Mouse (Mus musculus): ENCODE measurements around the gene 1600014C23Rik. TPM values are rescaled to one million over a fixed set of nuclear protein-coding genes. Genes with fewer than 3 reads are reported as not detected.

Gene 1600014C23Rik
- total RNA-seq, 1 experiment from 2014 or later: not detected

DNA sequence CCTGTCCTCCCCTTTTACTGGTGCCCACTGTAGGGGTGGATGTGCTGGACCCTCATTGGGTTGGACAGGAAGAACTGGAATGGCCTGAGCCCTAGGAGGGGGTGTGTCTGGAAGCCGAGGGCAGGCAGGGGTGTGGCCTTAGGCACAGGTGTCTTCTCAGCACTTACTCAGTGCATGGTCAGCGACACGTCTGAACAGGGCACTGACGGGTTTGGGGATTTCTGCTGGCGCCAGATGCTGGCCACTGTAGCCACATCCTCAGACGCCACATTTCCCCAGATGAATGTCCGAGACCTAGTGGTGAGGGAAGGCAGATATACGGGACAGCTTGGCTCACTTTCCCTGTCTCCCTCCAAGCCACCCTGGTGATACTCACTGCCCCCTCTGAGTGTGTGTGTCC, 18.4 kb upstream of the 1600014C23Rik start:
- no peak for DNase-seq

GRCm38 (mm10) chr17:45751359-45751758, 17.7 kb upstream of the 1600014C23Rik start:
- no peak for DNase-seq

GRCm38 (mm10) chr17:45749100-45749499, 15.5 kb upstream of the 1600014C23Rik start:
- no peak for DNase-seq

GRCm38 (mm10) chr17:45747858-45748785, 14.5 kb upstream of the 1600014C23Rik start:
- DNase-seq: peak; percentile 74

DNA sequence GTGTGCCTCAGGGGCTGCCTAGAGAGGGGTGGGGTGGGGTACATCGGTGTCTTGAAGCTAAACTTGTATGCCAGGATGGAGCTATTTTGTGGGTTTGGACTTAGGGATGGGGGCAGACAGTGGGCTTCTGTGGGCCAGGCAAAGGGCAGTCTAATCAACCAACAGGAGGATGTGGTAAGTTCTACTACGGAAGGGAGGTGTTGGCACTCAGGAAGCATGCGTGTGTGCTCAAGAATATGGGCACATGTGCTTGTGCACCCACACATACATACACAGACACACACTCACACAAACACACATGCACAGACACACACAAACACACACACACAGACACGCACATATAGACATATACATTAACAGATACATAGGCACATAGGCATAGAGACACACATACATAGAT, 13.6 kb upstream of the 1600014C23Rik start:
- no peak for DNase-seq

DNA sequence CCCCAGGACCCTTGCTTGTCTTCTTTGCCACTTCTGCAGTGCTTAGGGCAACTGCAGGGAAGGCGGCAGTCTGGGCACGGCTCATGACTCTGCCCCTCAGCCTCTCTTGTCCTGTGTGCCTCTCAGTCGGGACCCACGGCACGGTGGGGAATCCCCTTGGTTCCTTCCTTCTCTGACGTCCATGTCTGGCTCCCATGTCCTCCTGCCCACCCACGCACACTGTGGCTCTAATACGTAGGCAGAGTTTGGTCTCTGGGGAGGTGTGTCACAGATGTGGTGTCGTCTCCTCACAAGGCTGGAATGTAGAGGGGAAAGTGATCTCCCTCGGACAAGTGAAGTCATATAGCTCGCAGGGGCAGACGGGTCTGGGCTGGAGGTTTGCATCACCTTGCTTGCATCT, 13.1 kb upstream of the 1600014C23Rik start:
- DNase-seq: no peak

DNA sequence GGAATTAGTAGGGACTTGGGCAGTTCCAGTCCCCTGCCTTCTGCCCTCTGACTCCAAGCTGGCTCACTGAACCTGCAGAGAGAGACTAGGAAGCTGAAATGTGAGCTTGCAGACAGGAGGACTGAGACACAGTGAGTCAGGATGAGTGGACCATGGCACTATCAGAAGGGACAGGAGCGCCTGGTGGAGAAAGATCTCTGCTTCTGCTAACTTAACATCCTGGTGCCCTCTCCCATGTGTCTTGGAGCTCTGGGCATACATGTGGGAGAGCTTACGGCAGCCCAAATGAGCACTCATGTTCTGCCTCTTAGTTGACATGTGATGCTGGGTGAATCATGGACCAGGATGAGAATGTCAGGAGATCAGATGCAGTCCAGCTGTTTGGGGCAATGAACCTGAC, 12.0 kb upstream of the 1600014C23Rik start:
- DNase-seq: no peak

DNA sequence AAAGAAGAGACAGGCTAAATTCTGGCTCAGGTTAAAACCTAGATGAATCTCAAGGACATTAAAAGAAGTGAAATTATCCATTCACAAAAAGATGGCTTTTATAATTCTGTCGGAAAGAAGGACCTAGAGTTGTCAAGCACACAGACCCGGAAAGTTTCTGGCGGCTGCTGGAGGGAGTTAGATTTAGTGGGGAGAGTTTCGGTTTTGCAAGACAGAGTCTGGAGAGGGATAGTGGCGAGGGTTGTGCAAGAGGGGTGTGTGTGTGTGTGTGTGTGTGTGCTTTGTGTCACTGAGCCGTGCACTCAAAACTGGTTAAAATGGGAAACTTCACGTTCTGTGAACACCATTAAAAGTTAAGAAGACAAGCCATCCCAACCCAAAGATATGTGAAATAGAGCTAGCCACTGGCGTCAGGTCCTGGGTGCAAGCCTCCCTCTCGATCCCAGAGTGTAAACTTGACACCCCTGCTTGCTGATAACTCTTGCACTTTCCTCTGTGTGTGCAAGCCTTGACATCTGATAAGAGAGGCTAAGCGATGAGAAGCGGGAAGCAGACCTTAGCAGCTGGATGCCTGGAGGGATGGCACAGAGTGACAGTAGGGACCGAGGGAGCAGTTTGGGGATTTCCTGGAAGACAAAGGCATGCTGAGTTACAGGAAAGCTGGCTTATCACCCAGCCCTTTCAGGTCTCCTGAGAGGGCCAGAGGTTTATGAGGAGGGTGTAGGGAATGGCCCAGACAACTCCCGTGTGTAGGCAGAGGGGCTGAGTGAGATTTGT, 8.9 kb upstream of the 1600014C23Rik start:
- DNase-seq: no peak

DNA sequence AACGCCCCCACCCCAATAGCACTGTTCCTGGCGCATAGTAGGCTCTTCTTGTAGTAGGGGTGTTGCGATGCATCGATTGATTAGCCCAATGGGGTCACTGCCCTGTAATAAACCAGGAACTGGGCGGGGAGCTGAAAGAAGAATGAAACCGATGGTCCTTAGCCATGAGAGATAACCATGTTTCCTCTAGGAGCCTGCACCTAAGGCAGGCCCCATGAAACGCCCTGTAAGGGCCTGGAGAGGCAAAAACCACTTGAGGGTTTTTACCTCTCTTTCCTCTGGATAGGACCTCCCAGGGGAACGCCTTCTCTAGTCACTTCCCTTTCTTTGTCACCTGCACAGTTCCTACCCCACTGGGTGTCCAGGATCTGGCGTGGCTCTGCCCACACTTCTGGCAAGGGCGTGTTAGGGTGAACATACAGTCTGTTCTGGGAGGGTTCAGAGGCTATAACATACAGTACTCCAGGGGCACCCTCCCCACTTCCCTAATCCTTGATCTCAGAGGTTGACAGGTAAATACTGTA, 3.5 kb upstream of the 1600014C23Rik start:
- no peak for DNase-seq

DNA sequence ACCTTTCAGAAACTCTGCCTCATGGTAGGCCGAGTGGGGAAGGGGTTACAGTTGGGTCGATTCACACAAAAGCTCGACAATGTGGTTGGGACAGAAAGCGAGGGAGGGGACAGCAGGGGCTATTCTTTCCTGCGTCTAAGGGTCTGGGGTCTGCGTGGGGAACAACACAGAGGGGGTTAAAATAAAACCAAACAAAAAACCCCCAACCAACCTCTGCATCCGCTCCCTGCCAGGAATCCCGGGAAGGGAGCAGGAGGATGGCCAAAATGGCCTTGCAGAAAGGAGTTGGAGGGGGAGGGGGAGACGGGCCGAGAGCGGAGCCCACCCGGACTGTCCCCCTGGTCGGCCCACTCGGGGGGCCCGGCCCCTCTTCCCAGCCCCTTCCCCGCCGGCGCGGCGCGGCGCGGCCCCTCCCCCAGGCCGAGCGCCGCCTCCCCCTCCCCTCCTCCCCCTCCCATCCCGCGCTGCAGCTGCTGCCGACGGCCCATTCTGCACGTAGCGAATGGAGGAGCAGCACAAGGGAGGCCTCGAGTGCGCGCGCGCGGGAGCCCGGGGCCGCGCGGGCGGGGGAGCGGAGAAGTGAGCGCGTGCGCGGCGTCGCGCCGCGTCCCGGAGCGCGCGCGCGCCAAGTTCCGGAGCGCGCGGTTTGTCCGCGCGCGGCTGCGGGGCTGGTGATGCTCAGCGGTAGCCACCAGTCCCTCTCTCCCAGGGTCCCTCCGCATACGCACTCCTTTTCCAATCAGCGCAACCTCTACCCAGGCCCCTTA, 2.9 kb upstream of the 1600014C23Rik start:
- DNase-seq: peak; percentile 88

- peak; percentile 88 for DNase-seq
Measured at GRCm38 (mm10) chr17:45735382-45736310, 2.0 kb upstream of the 1600014C23Rik start.

GRCm38 (mm10) chr17:45734881-45735280, 1.2 kb upstream of the 1600014C23Rik start:
- no peak for DNase-seq

DNA sequence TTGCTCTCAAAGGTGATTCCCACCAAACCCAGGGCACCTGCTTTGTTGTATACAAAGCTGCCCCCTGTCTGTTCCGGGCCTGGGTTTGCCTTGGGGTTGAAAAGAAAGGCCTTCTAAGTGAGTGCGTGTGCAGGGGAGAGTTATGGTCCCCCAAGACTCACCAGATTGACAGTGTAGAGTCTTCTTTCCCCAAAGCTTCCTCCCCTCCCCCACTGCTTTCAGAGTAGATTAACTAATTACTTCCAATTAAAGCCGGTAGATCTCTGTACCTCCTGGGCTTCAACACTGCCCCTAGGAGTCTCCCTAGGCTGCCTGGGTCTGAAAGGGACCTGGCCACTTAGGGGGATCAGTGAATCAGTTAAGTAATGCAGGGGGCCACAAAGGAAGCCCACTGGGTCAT, 689 bp upstream of the 1600014C23Rik start:
- no peak for DNase-seq

- no peak for DNase-seq
Measured at GRCm38 (mm10) chr17:45733038-45733734, 458 bp downstream of the 1600014C23Rik start.

GRCm38 (mm10) chr17:45731172-45731864, 2.3 kb downstream of the 1600014C23Rik start:
- DNase-seq: peak; percentile 78

GRCm38 (mm10) chr17:45730696-45731095, 2.9 kb downstream of the 1600014C23Rik start:
- no peak for DNase-seq

DNA sequence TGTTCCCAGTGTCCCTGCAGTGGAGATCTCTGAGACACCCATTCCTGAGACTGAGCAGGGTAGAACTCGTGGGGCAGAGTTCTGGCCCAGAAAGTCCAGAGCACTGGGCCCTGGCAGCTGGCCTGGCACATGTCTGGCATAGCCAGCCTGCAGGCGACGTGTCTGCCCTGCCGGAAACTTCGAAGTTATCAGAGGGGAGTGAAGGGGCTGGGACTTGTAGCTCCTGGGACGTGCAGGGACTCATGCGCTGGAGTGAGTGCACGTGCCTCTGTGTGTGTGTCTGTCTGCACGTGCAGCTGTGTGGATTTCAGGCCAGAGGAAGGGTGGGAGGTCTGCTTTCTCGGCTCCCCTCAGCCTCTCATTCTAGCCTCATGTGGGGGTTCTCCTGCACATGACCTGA, 4.3 kb downstream of the 1600014C23Rik start:
- no peak for DNase-seq

DNA sequence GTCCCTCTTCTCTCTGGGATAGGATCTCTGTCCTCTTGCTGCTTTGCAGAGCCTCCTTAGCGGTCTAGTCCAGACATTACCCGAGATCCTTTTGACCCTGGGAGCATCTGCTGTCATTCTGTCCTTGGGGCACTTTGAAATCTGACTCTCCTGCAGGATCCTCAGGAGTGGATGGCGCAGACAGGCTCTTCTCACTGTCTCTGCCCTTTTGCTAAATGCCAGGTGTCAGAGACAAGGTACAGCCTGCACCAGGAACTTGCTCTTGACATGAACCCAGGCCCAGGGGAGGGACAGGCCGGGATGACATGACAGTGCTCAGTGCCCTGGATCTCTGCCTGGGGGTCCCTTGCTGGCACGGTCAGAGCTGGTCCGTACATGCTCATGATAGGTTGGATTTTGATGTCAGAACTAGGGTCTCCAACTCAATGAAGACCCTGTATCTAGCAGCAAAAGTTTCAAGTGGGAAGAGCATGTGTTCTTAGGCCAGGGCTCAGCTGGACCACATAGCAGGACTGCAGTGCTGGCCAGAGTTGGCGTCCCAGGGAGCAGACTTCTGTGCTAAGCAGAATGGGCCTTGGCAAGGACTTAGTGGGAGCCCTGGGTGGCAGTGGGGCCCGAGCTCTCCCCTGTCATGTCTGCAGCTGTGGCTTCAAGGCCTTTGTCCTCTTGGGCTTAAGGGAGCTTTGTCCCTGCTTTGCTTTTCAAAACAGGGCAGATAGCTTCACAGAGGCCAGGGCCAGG, 5.5 kb downstream of the 1600014C23Rik start:
- DNase-seq: no peak

DNA sequence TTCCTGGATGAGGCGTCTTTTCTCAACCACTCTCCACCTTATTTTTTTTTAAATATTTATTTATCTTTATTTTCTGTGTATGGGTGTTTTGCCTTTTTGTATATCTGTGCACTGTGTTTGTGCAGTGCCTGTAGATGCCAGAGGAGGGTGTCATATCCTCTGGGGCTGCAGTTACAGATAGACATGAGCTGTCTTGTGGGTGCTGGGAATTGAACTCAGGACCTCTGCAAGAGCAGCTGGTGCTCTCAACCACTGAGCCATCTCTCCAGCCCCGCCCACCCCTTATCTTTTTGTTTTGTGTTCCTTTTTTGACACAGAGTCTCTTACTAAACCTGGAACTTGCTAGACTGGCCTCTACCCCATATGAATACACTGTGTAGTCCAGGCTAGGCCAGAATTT, 6.2 kb downstream of the 1600014C23Rik start:
- DNase-seq: no peak

Data from adrenal gland, postnatal 25 days (tissue).